Mouse (Mus musculus) Patski (cell line): Measurements from ENCODE around the gene Nfatc2ip. TPM values are rescaled to one million over a fixed set of nuclear protein-coding genes. Genes with fewer than 3 reads are reported as not detected.

Source experiments
- ATAC-seq: fragments of 100-300 bp; one replicate; pipeline ENCODE4 v1.8.0; 2021
- CTCF ChIA-PET: fragments of 350-600 bp; sonication (Branson Sonifier 250); formaldehyde crosslinking; loops from one replicate; lab custom pipeline; 2022; ENCODE audit warnings: inconsistent platforms; lab: Charles Lee
- POLR2A ChIA-PET: fragments of 350-600 bp; sonication (Branson Sonifier 250); formaldehyde crosslinking; loops from one replicate; lab custom pipeline; 2022; ENCODE audit warnings: antibody characterized with exemption, inconsistent platforms; lab: Charles Lee
- DNase-seq: peaks from one replicate; pipeline ENCODE4 v3.0.0-alpha.2; 2011; ENCODE audit warnings: low read depth, low spot score
- H3K27me3 ChIP-seq: fragments of 371-371 bp; one replicate; pipeline ENCODE4 v1.5.1; 2021
- CTCF ChIP-seq: fragments of 100-300 bp; IDR thresholded peaks from one replicate; pipeline ENCODE4 v1.5.1; 2021
- in situ Hi-C: fragments of 300-500 bp; cut with MboI; formaldehyde crosslinking; loops from 3 replicates; pipeline ENCODE4 v1.11.1; 2018; ENCODE audit warnings: low pct_unique_long_range_greater_than_20kb, mixed read lengths
- polyA plus RNA-seq: library from polyadenylated mRNA; unstranded; gene quantifications from one replicate; pipeline ENCODE4 v1.2.3, GENCODE M21; 2021

Gene Nfatc2ip
- polyA plus RNA-seq = 8.9 TPM

DNA sequence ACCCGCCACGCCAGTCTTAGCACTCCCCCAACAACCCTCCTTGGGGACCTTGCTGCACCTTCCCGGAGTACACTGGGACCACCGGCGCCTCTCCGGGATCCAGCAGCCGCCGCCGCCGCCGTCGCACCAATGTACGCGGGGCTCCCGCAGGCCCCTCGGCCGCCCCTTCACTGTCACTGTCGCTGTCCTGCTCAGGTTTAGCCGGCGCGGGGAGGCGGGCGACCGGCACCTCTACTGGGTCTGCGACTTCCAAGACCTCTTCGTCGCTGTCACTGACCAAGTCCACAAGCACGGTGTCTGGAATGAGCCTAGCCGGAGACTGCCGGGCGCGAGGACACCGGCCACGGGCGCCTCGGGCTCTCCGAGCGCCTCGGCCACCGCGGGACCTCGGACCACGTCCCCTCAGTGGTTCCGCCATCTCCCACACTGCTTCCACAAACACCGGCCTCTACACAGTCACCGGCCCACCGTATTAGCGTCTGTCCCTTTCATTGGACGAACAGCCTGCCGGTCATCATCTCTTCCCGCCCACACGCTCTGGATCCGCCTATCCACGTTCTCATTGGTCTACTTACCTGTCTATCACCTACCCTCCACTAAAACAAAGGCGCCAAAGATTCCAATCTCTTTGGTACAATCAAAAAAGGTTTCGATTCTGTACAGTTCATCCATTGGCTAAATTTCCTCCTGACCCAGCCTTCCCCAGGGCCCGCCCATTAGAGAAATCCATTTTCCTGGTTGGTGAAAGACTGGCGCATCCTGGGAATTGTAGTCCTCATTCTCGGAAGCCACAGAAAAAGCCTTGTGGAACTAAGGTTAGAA lies at the start of gene Nfatc2ip:
Gene Nfatc2ip (minus strand): TSS at position 440 of the 822 bp plus-strand sequence.
- TF ChIP-seq CTCF = no peak
- ATAC-seq (peak; percentile 98), DNase-seq (peak; percentile 99)
- ChIA-PET CTCF (interaction anchor here (0.6 kb wide), 1 partner anchor 130 kb away, joined by 3 read pairs; no protein-coding TSS in a partner anchor), POLR2A (no interaction called here)
- H3K27me3 ChIP-seq = no peaks in the 10 kb centered on the region
- in situ Hi-C loops = loop anchor here (5.0 kb wide), 1 partner anchor 131 kb away; no protein-coding TSS in a partner anchor

- H3K27me3 ChIP-seq = no peaks in the 10 kb centered on the region
- DNase-seq = no peak
- TF ChIP-seq CTCF = no peak
- in situ Hi-C loops = no loop called here
- POLR2A ChIA-PET = no interaction called here
- CTCF ChIA-PET = interaction anchor here (1.3 kb wide), 1 partner anchor 10 kb away, joined by 3 read pairs; no protein-coding TSS in a partner anchor
- ATAC-seq = no peak
Observed at GRCm38 (mm10) chr7:126446217-126446616, 49.7 kb upstream of the Nfatc2ip start.

GRCm38 (mm10) chr7:126445104-126445815 lies 48.7 kb upstream of the Nfatc2ip start:
- in situ Hi-C loops = no loop called here
- ChIA-PET POLR2A (no interaction called here), CTCF (interaction anchor here (1.1 to 1.3 kb wide), 2 partner anchors 9 to 13 kb away, joined by 3 read pairs; no protein-coding TSS in a partner anchor)
- TF ChIP-seq CTCF = no peak
- no peak for DNase-seq
- no peaks in the 10 kb centered on the region for H3K27me3 ChIP-seq
- ATAC-seq = no peak

DNA sequence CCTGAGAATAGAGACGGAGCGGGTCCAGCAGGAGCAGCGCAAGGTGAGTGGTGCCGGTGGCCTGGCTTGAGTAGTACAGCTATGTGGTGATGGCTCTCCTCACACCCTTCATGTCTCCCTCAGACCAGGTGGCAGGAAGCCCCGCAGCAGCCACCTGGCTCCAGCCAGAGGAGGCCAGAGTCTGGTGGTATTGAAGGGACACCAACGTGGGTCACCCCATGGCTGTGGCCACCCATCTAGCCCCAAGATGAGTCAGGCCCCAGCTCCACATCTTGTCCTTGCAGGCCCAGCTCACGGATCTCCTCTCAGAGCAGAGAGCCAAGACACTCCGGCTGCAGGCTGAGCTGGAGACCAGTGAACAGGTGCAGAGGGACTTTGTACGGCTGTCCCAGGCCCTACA lies 48.0 kb upstream of the Nfatc2ip start:
- no peak for ATAC-seq
- H3K27me3 ChIP-seq = no peaks in the 10 kb centered on the region
- in situ Hi-C loops = no loop called here
- CTCF ChIA-PET = interaction anchor here (1.1 kb wide), 1 partner anchor 12 kb away, joined by 3 read pairs; no protein-coding TSS in a partner anchor
- no peak for DNase-seq
- no peak for TF ChIP-seq CTCF
- POLR2A ChIA-PET = interaction anchor here (0.5 kb wide), 1 partner anchor 286 kb away, joined by 5 read pairs; no protein-coding TSS in a partner anchor

GRCm38 (mm10) chr7:126443997-126444396 lies 47.5 kb upstream of the Nfatc2ip start:
- in situ Hi-C loops = no loop called here
- ChIA-PET CTCF (no interaction called here), POLR2A (interaction anchor here (0.5 kb wide), 1 partner anchor 286 kb away, joined by 5 read pairs; no protein-coding TSS in a partner anchor)

GRCm38 (mm10) chr7:126440134-126440533 lies 43.6 kb upstream of the Nfatc2ip start:
- CTCF ChIA-PET = interaction anchor here (0.5 kb wide), 1 partner anchor 10 kb away, joined by 3 read pairs; no protein-coding TSS in a partner anchor
- in situ Hi-C loops = no loop called here
- ATAC-seq (no peak), DNase-seq (no peak)
- POLR2A ChIA-PET = no interaction called here
- H3K27me3 ChIP-seq = no peaks in the 10 kb centered on the region
- no peak for TF ChIP-seq CTCF

More at GRCm38 (mm10) chr7:126443997-126444396, 47.5 kb upstream of the Nfatc2ip start:
- H3K27me3 ChIP-seq = no peaks in the 10 kb centered on the region
- no peak for TF ChIP-seq CTCF
- ATAC-seq (no peak), DNase-seq (no peak)

GRCm38 (mm10) chr7:126436851-126437250 lies 40.3 kb upstream of the Nfatc2ip start:
- DNase-seq = no peak
- CTCF ChIA-PET = interaction anchor here (0.6 to 2.5 kb wide), 7 partner anchors 9 to 83 kb away, joined by 3 to 8 read pairs (median 4); partner anchors contain the start of gene Sh2b1
- no peak for ATAC-seq
- POLR2A ChIA-PET = interaction anchor here (0.5 kb wide), 1 partner anchor 39 kb away, joined by 5 read pairs; no protein-coding TSS in a partner anchor
- in situ Hi-C loops = no loop called here
- TF ChIP-seq CTCF = no peak
- no peaks in the 10 kb centered on the region for H3K27me3 ChIP-seq

DNA sequence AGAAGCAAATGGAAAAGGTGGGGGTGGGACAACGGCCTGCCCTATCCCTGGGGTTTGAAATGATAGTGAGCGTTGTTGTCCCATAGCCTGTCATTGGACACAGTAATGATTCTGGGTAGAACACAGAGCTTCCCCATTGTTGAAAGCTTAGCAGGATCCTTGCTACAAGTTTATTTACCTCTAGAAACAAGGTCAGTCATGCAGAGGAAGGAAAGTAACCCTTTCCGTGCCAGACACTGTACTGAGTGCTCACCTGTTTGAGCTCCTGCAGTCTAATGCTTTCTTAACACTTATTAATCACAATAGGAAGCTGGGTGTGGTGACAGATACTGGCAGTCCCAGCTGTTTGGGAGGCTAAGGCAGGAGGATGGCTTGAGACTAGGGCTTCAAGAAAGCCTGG lies 39.3 kb upstream of the Nfatc2ip start:
- no peaks in the 10 kb centered on the region for H3K27me3 ChIP-seq
- in situ Hi-C loops = no loop called here
- TF ChIP-seq CTCF = no peak
- ChIA-PET CTCF (interaction anchor here (0.9 to 1.8 kb wide), 2 partner anchors 27 to 36 kb away, joined by 3 to 8 read pairs; partner anchors contain the start of gene Atp2a1), POLR2A (no interaction called here)
- DNase-seq (no peak), ATAC-seq (no peak)

DNA sequence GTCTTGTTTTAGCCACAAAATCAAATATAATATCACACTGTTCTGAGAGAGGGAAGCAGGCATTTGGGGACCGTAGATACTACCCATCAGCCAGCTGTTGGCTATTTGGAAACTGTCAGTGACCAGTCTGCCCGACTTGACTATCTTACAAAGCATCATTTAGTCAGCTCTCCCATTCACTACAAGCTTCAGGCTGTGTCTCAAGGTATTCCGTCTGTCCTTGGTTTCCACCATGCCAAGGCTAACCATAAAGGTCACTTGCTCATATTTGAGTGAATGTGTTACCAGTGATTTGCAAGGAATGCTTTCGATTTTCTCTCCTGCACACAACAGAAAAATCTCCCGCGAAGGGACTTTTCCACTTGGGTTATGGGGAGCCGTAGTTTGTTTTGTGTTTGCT lies 38.2 kb upstream of the Nfatc2ip start:
- ChIA-PET POLR2A (no interaction called here), CTCF (no interaction called here)
- DNase-seq = no peak
- ATAC-seq = no peak
- TF ChIP-seq CTCF = no peak
- no peaks in the 10 kb centered on the region for H3K27me3 ChIP-seq
- in situ Hi-C loops = no loop called here

DNA sequence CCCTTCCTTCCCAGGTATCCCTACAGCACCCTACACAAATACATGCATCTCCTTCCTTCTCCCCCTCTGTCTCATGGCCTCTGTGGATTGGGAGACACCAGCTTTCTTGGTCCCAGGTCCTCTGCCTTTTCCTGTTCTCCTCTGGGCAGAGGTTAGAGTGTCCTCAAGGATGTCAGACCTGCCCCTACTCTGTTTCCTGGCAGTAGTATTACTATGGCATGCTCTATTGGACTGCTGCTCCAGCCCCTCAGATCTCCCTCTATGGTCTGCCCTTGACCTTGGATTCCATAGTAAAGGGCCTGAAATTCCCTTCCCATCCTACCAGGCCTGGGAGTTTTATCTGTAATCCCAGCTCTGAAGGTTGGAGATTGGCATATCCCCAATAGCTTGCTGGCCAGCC lies 33.6 kb upstream of the Nfatc2ip start:
- in situ Hi-C loops = no loop called here
- ChIA-PET POLR2A (interaction anchor here (1.4 kb wide), 1 partner anchor 58 kb away, joined by 3 read pairs; no protein-coding TSS in a partner anchor), CTCF (interaction anchor here (0.7 to 1.4 kb wide), 3 partner anchors 10 to 45 kb away, joined by 3 read pairs; partner anchors contain the start of gene Sh2b1)
- DNase-seq (no peak), ATAC-seq (no peak)
- no peaks in the 10 kb centered on the region for H3K27me3 ChIP-seq
- TF ChIP-seq CTCF = no peak
